Mouse (Mus musculus): ENCODE data around the gene Fmc1.

DNA sequence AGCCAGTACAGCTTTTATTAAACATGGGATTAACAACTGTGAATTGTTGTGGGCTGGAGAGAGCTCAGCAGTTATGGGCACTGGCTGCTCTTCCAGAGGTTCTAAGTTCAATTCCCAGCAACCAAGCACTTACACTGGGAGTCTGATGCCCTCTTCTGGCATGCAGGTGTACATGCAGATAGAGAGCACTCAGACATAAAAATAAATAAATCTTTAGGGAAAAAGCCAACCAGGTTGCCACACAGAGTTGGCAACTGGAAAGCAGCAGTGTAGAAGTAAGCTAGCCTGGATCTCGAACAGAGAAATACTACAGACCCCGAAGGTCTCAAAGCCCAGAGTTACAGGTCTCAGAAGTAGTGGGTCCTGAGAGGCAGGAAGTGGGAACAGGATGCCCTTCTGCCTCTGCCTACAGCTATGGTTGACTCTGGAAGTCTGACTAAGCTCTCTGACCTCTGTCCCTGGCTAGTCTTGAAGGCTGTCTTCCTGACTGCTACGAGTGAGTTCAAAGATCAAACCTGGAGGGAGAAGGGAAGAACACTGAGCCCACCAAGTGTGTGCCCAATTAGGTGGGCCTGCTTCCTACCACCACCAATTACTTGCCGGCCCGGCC is 2.0 kb upstream of the Fmc1 start:
- TF ChIP-seq CTCF (IDR thresholded peaks at IDR 0.05; ENCODE audit: low read depth) (peak; percentile 80), EP300 (IDR thresholded peaks at IDR 0.05; ENCODE audit: low read depth) (no peak)
